Mouse (Mus musculus): ENCODE data around the gene Adtrp.

- TF ChIP-seq CTCF (IDR thresholded peaks at IDR 0.05; ENCODE audit: low read depth) (no peak), EP300 (IDR thresholded peaks at IDR 0.05; ENCODE audit: low read depth) (no peak)
These were observed 2.5 kb downstream of the Adtrp start for GRCm38 (mm10) chr13:41845013-41845412.
